Mouse (Mus musculus) lung, embryonic 14.5 days (tissue): ENCODE measurements around the gene 4931414P19Rik. TPM values are rescaled to one million over a fixed set of nuclear protein-coding genes. Genes with fewer than 3 reads are reported as not detected.
A peak's percentile ranks its signal among the peaks of the same experiment; 100 is the strongest.

ENCODE experiments used
- ATAC-seq: fragments of 200-750 bp; cut with Nextera tagmentation; 2 replicates; pipeline ENCODE4 v1.8.0; 2017; ENCODE audit warnings: mild to moderate bottlenecking, moderate TSS enrichment, moderate library complexity; ENCODE audit not compliant: insufficient read depth
- DNase-seq: peaks from one replicate; pipeline ENCODE4 v3.0.0-alpha.2; 2015
- H3K27ac ChIP-seq: fragments of 300-500 bp; sonication (generic); 2 replicates; pipeline ENCODE4 v1.5.1; 2014; ENCODE audit warnings: low read depth, mild to moderate bottlenecking, moderate library complexity
- H3K27me3 ChIP-seq: fragments of 300-500 bp; sonication (generic); 2 replicates; pipeline ENCODE4 v1.6.1; 2014; ENCODE audit warnings: low read length, control low read depth; ENCODE audit not compliant: insufficient read depth
- H3K36me3 ChIP-seq: fragments of 300-500 bp; sonication (generic); 2 replicates; pipeline ENCODE4 v1.6.1; 2014; ENCODE audit warnings: control low read depth; ENCODE audit not compliant: insufficient read depth
- H3K4me1 ChIP-seq: fragments of 300-500 bp; sonication (generic); 2 replicates; pipeline ENCODE4 v1.6.1; 2014; ENCODE audit warnings: antibody characterized with exemption, control low read depth; ENCODE audit not compliant: insufficient read depth
- H3K4me2 ChIP-seq: fragments of 300-500 bp; sonication (generic); 2 replicates; pipeline ENCODE4 v1.6.1; 2014; ENCODE audit warnings: mild to moderate bottlenecking
- H3K4me3 ChIP-seq: fragments of 300-500 bp; sonication (generic); 2 replicates; pipeline ENCODE4 v1.5.1; 2014; ENCODE audit warnings: low read depth, low read length
- H3K9ac ChIP-seq: fragments of 300-500 bp; sonication (generic); 2 replicates; pipeline ENCODE4 v1.6.1; 2014
- H3K9me3 ChIP-seq: fragments of 300-500 bp; sonication (generic); 2 replicates; pipeline ENCODE4 v1.6.1; 2016; ENCODE audit warnings: low read depth, low read length, control low read depth
- CTCF ChIP-seq: IDR thresholded peaks from 2 replicates; pipeline ENCODE4 v1.5.1; 2016; ENCODE audit warnings: antibody characterized with exemption, low read depth
- WGBS: fragments of 180-500 bp; shearing (Covaris S2); extraction: QIAGEN DNeasy Blood & Tissue Kit; methylation state at CpG from one replicate; pipeline ENCODE4 v1.1.7; 2014; 5-methylcytosine and 5-hydroxymethylcytosine counted together
- polyA plus RNA-seq: library from polyadenylated mRNA; unstranded; fragments of >200 nt; fragmentation: Nextera tagmentation; extraction: Ambion mirVana; gene quantifications from 2 replicates; pipeline ENCODE4 v1.2.1, GENCODE M21; 2014

The 4931414P19Rik gene
- polyA plus RNA-seq, result 8.3 and 9.4 TPM in 2 replicates

GRCm38 (mm10) chr14:54605752-54606321 is at the start of gene 4931414P19Rik:
TSS of gene 4931414P19Rik (minus strand) at chr14:54605993.
- WGBS, result under 1% methylated on average over 38 of the region's 39 CpGs
- DNase-seq (peak; percentile 90), ATAC-seq (peak; percentile 50)
- peaks cover 10% of the 10 kb centered on the region for H3K4me1 ChIP-seq
- no peaks in the 10 kb centered on the region for H3K27me3 ChIP-seq
- H3K36me3 ChIP-seq, result 0 out of 2 replicates have a peak, but pooled peaks cover 3% of the 10 kb centered on the region
- TF ChIP-seq CTCF, result no peak
- H3K27ac ChIP-seq, result peak within 1 kb of the TSS; percentile 82
- peak within 1 kb of the TSS; percentile 77 for H3K4me2 ChIP-seq
- peak within 1 kb of the TSS; percentile 44 for H3K4me3 ChIP-seq
- H3K9me3 ChIP-seq, result no peaks in the 10 kb centered on the region
- H3K9ac ChIP-seq, result peak within 1 kb of the TSS; percentile 66

GRCm38 (mm10) chr14:54653496-54653895 is 47.7 kb upstream of the 4931414P19Rik start:
- peak; percentile 90 for ATAC-seq
- no peak for TF ChIP-seq CTCF
- Histone ChIP-seq H3K9ac (peak overlapping the region; percentile 76), H3K4me3 (peak overlapping the region; percentile 64), H3K4me1 (0 out of 2 replicates have a peak, but pooled peaks cover 9% of the 10 kb centered on the region), H3K9me3 (no peaks in the 10 kb centered on the region), H3K27me3 (no peaks in the 10 kb centered on the region), H3K27ac (peak overlapping the region; percentile 82), H3K36me3 (peaks cover 68% of the 10 kb centered on the region), H3K4me2 (peak overlapping the region; percentile 89)
- 0% methylated on average over 12 of the region's 12 CpGs for WGBS
- DNase-seq, result peak; percentile 94

- Histone ChIP-seq H3K27ac (peak overlapping the region; percentile 82), H3K36me3 (peaks cover 68% of the 10 kb centered on the region), H3K4me3 (peak overlapping the region; percentile 64), H3K4me2 (peak overlapping the region; percentile 89), H3K9me3 (no peaks in the 10 kb centered on the region), H3K27me3 (no peaks in the 10 kb centered on the region), H3K9ac (peak overlapping the region; percentile 76), H3K4me1 (0 out of 2 replicates have a peak, but pooled peaks cover 9% of the 10 kb centered on the region)
- ATAC-seq, result no peak
- 0% methylated on average over 7 of the region's 7 CpGs for WGBS
- DNase-seq, result peak; percentile 26
- TF ChIP-seq CTCF, result no peak
Observed at GRCm38 (mm10) chr14:54652787-54653186, 47.0 kb upstream of the 4931414P19Rik start.

- DNase-seq (no peak), ATAC-seq (no peak)
- no peak overlapping the region for H3K27ac ChIP-seq
- no peaks in the 10 kb centered on the region for H3K9me3 ChIP-seq
- TF ChIP-seq CTCF, result no peak
- no peak overlapping the region for H3K4me3 ChIP-seq
- H3K4me2 ChIP-seq, result peak overlapping the region; percentile 21
- WGBS, result 66% methylated on average over 4 of the region's 4 CpGs
- H3K4me1 ChIP-seq, result 0 out of 2 replicates have a peak, but pooled peaks cover 9% of the 10 kb centered on the region
- H3K9ac ChIP-seq, result no peak overlapping the region
- H3K36me3 ChIP-seq, result peaks cover 68% of the 10 kb centered on the region
- H3K27me3 ChIP-seq, result no peaks in the 10 kb centered on the region
Observed at GRCm38 (mm10) chr14:54651556-54651955, 45.8 kb upstream of the 4931414P19Rik start.

GRCm38 (mm10) chr14:54650621-54651454 is 45.0 kb upstream of the 4931414P19Rik start:
- 56% methylated on average over 23 of the region's 23 CpGs for WGBS
- Histone ChIP-seq H3K9me3 (no peaks in the 10 kb centered on the region), H3K4me2 (no peak overlapping the region), H3K9ac (no peak overlapping the region), H3K27ac (no peak overlapping the region), H3K27me3 (no peaks in the 10 kb centered on the region), H3K4me1 (0 out of 2 replicates have a peak, but pooled peaks cover 9% of the 10 kb centered on the region), H3K36me3 (peaks cover 68% of the 10 kb centered on the region), H3K4me3 (no peak overlapping the region)
- ATAC-seq (peak; percentile 19), DNase-seq (peak; percentile 99)
- peak; percentile 94 for TF ChIP-seq CTCF

- no peak for TF ChIP-seq CTCF
- Histone ChIP-seq H3K27ac (no peak overlapping the region), H3K4me2 (no peak overlapping the region), H3K9me3 (no peaks in the 10 kb centered on the region), H3K9ac (no peak overlapping the region), H3K4me1 (0 out of 2 replicates have a peak, but pooled peaks cover 6% of the 10 kb centered on the region), H3K27me3 (no peaks in the 10 kb centered on the region), H3K36me3 (peaks cover 89% of the 10 kb centered on the region), H3K4me3 (no peak overlapping the region)
- ATAC-seq (no peak), DNase-seq (no peak)
- WGBS, result 78% methylated on average over 4 of the region's 4 CpGs
Observed at GRCm38 (mm10) chr14:54647900-54648299, 42.1 kb upstream of the 4931414P19Rik start.

GRCm38 (mm10) chr14:54646898-54647636 is 41.3 kb upstream of the 4931414P19Rik start:
- peak; percentile 41 for DNase-seq
- H3K4me1 ChIP-seq, result no peaks in the 10 kb centered on the region
- 80% methylated on average over 8 of the region's 8 CpGs for WGBS
- H3K36me3 ChIP-seq, result peaks cover 95% of the 10 kb centered on the region
- TF ChIP-seq CTCF, result peak; percentile 46
- H3K27me3 ChIP-seq, result no peaks in the 10 kb centered on the region
- no peaks in the 10 kb centered on the region for H3K9me3 ChIP-seq
- no peak overlapping the region for H3K27ac ChIP-seq
- H3K9ac ChIP-seq, result no peak overlapping the region
- no peak overlapping the region for H3K4me2 ChIP-seq
- ATAC-seq, result no peak
- H3K4me3 ChIP-seq, result no peak overlapping the region
